ENCODE assay signal across 21 mouse cellular contexts in the genomic region with DNA sequence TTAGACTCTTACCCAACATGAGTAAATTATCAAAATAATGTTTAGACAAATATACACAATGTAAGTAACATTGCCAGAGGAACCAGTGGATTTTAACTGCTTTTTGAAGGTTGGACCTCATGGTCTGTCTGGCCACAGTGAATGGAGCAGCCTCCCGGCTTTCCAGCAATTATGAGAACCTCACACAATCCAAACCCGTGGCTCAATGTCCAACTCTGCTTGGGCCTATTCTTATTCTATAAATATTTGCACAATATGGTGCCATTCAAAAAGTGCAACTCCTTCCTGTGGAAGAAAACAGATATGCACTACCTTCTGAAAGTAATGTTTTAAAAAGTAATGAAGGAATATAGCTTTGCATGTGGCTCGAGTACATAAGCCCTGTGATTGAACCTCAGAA.
A peak's percentile ranks its signal among the peaks of the same experiment; 100 is the strongest.
DNase-seq lines count a peak whose midpoint lies in the region; ATAC-seq lines count a peak whose summit lies in the region.
"Had no signal": no experiment of that assay in that cellular context is flagged by ENCODE, and none has a peak within 500 bp of the region (broad histone marks: within the 10 kb centered on the region; RNA-seq: fewer than 3 reads in every experiment).

No protein-coding gene starts in this region.

- H3K4me1 ChIP-seq in forebrain, embryonic 13.5 days = peaks cover 95% of the 10 kb centered on the region
- peaks cover 38% of the 10 kb centered on the region for H3K4me1 ChIP-seq in forebrain, embryonic 11.5 days (replicated peaks; ENCODE audit: control insufficient read depth, insufficient read depth, low read length)
- peaks cover 83% of the 10 kb centered on the region for H3K4me1 ChIP-seq in hindbrain, embryonic 13.5 days (replicated peaks)
- H3K4me1 ChIP-seq in hindbrain, embryonic 10.5 days (replicated peaks) = peaks cover 87% of the 10 kb centered on the region
- peaks cover 81% of the 10 kb centered on the region for H3K4me1 ChIP-seq in neural tube, embryonic 13.5 days (replicated peaks)
- peaks cover 60% of the 10 kb centered on the region for H3K4me1 ChIP-seq in neural tube, embryonic 15.5 days

- no peaks in the 10 kb centered on the region for H3K9me3 ChIP-seq in forebrain, embryonic 13.5 days (replicated peaks)
- H3K9me3 ChIP-seq in forebrain, embryonic 11.5 days (ENCODE audit: control insufficient read depth, low read length) = no peaks in the 10 kb centered on the region
- H3K9me3 ChIP-seq in hindbrain, embryonic 13.5 days = no peaks in the 10 kb centered on the region
- no peaks in the 10 kb centered on the region for H3K9me3 ChIP-seq in hindbrain, embryonic 10.5 days
- no peaks in the 10 kb centered on the region for H3K9me3 ChIP-seq in neural tube, embryonic 13.5 days
- H3K9me3 ChIP-seq in neural tube, embryonic 15.5 days (replicated peaks) = no peaks in the 10 kb centered on the region
- H3K9me3 ChIP-seq: intestine, embryonic 15.5 days; liver, embryonic 13.5 days; midbrain, embryonic 15.5 days had no signal

- no peak overlapping the region for H3K4me2 ChIP-seq in forebrain, embryonic 13.5 days
- H3K4me2 ChIP-seq in forebrain, embryonic 11.5 days (ENCODE audit: low read depth, low read length, severe bottlenecking) = no peak overlapping the region
- H3K4me2 ChIP-seq in hindbrain, embryonic 13.5 days = no peak overlapping the region
- H3K4me2 ChIP-seq in neural tube, embryonic 13.5 days = no peak overlapping the region
- no peak overlapping the region for H3K4me2 ChIP-seq in neural tube, embryonic 15.5 days
- H3K4me2 ChIP-seq: heart, embryonic 11.5 days; hindbrain, embryonic 14.5 days; intestine, embryonic 15.5 days; liver, embryonic 13.5 days; lung, embryonic 14.5 days; midbrain, embryonic 15.5 days had no signal

- H3K9ac ChIP-seq in forebrain, embryonic 13.5 days = no peak overlapping the region
- H3K9ac ChIP-seq in forebrain, embryonic 11.5 days (ENCODE audit: low read length) = no peak overlapping the region
- H3K9ac ChIP-seq in hindbrain, embryonic 13.5 days = no peak overlapping the region
- no peak overlapping the region for H3K9ac ChIP-seq in neural tube, embryonic 13.5 days
- no peak overlapping the region for H3K9ac ChIP-seq in neural tube, embryonic 15.5 days (replicated peaks)
- H3K9ac ChIP-seq: hindbrain, embryonic 14.5 days; intestine, embryonic 15.5 days; liver, embryonic 13.5 days; lung, embryonic 14.5 days; midbrain, embryonic 15.5 days had no signal

- H3K27ac ChIP-seq in forebrain, embryonic 13.5 days = peak overlapping the region; percentile 99
- no peak overlapping the region for H3K27ac ChIP-seq in forebrain, embryonic 11.5 days (ENCODE audit: low read depth, low read length)
- H3K27ac ChIP-seq in hindbrain, embryonic 13.5 days = peak overlapping the region; percentile 96; the same call in 1 of the 2 replicates
- H3K27ac ChIP-seq in hindbrain, embryonic 10.5 days = no peak overlapping the region
- peak overlapping the region; percentile 96; the same call in 1 of the 2 replicates for H3K27ac ChIP-seq in neural tube, embryonic 13.5 days (replicated peaks)
- no peak overlapping the region for H3K27ac ChIP-seq in neural tube, embryonic 15.5 days (replicated peaks)
- H3K27ac ChIP-seq: liver, embryonic 13.5 days had no signal

- WGBS in forebrain, embryonic 13.5 days = 44% methylated on average over 3 of the region's 3 CpGs
- 56% methylated on average over 3 of the region's 3 CpGs for WGBS in forebrain, embryonic 11.5 days
- WGBS in hindbrain, embryonic 13.5 days = 79% methylated on average over 3 of the region's 3 CpGs
- whole genome bisulfite sequencing in hindbrain, embryonic 10.5 days = 84% methylated on average over 3 of the region's 3 CpGs
- 68% methylated on average over 3 of the region's 3 CpGs for WGBS in neural tube, embryonic 13.5 days
- 73% methylated on average over 3 of the region's 3 CpGs for WGBS in neural tube, embryonic 15.5 days

- DNase-seq in forebrain, embryonic 11.5 days (ENCODE audit: low spot score) = no peak
- DNase-seq in hindbrain, embryonic 10.5 days (ENCODE audit: low spot score) = no peak
- no peak for DNase-seq in adrenal gland, postnatal 25 days
- DNase-seq in Muller cell, postnatal 12 days (ENCODE audit: inconsistent ontology term) = no peak
- DNase-seq: cerebellum, adult 9-10 months; gastrocnemius, postnatal 14 days; heart, postnatal 14 days; kidney, adult 9 months; kidney, postnatal 14 days; liver, embryonic 13.5 days; thymus, postnatal 14 days had no signal

- ATAC-seq in forebrain, embryonic 13.5 days = no peak
- ATAC-seq in forebrain, embryonic 11.5 days (replicated peaks; ENCODE audit: low FRiP score) = no peak
- no peak for ATAC-seq in hindbrain, embryonic 13.5 days (ENCODE audit: low FRiP score)
- no peak for ATAC-seq in neural tube, embryonic 13.5 days (ENCODE audit: low read depth)
- ATAC-seq in neural tube, embryonic 15.5 days (ENCODE audit: low FRiP score) = no peak
- ATAC-seq: intestine, embryonic 15.5 days; midbrain, embryonic 15.5 days had no signal

- no peak overlapping the region for H3K4me3 ChIP-seq in forebrain, embryonic 13.5 days
- H3K4me3 ChIP-seq in forebrain, embryonic 11.5 days (ENCODE audit: low read depth, low read length) = no peak overlapping the region
- H3K4me3 ChIP-seq in hindbrain, embryonic 13.5 days = no peak overlapping the region
- H3K4me3 ChIP-seq in hindbrain, embryonic 10.5 days = no peak overlapping the region
- no peak overlapping the region for H3K4me3 ChIP-seq in neural tube, embryonic 13.5 days
- no peak overlapping the region for H3K4me3 ChIP-seq in neural tube, embryonic 15.5 days (replicated peaks)
- H3K4me3 ChIP-seq: intestine, embryonic 15.5 days; liver, embryonic 13.5 days; midbrain, embryonic 15.5 days; myocyte had no signal

- no peaks in the 10 kb centered on the region for H3K36me3 ChIP-seq in forebrain, embryonic 13.5 days (ENCODE audit: poor library complexity, severe bottlenecking)
- no peaks in the 10 kb centered on the region for H3K36me3 ChIP-seq in forebrain, embryonic 11.5 days (ENCODE audit: control insufficient read depth, insufficient read depth, low read length)
- H3K36me3 ChIP-seq in hindbrain, embryonic 13.5 days = no peaks in the 10 kb centered on the region
- no peaks in the 10 kb centered on the region for H3K36me3 ChIP-seq in hindbrain, embryonic 10.5 days
- no peaks in the 10 kb centered on the region for H3K36me3 ChIP-seq in neural tube, embryonic 13.5 days
- H3K36me3 ChIP-seq in neural tube, embryonic 15.5 days = no peaks in the 10 kb centered on the region
- H3K36me3 ChIP-seq: intestine, embryonic 15.5 days; liver, embryonic 13.5 days; midbrain, embryonic 15.5 days had no signal

- H3K27me3 ChIP-seq in forebrain, embryonic 13.5 days = no peaks in the 10 kb centered on the region
- no peaks in the 10 kb centered on the region for H3K27me3 ChIP-seq in forebrain, embryonic 11.5 days (ENCODE audit: control insufficient read depth, insufficient read depth, low read length)
- no peaks in the 10 kb centered on the region for H3K27me3 ChIP-seq in hindbrain, embryonic 13.5 days
- H3K27me3 ChIP-seq in hindbrain, embryonic 10.5 days (ENCODE audit: insufficient read depth, poor library complexity, severe bottlenecking) = no peaks in the 10 kb centered on the region
- no peaks in the 10 kb centered on the region for H3K27me3 ChIP-seq in neural tube, embryonic 13.5 days
- H3K27me3 ChIP-seq in neural tube, embryonic 15.5 days (replicated peaks) = no peaks in the 10 kb centered on the region
- H3K27me3 ChIP-seq: intestine, embryonic 15.5 days; liver, embryonic 13.5 days; midbrain, embryonic 15.5 days had no signal

Comparison
In these comparisons a context has a peak if more than half of its experiments do, and no peak if none do; other contexts are left out.
1. H3K27ac ChIP-seq: peak in forebrain, embryonic 13.5 days (single experiment), hindbrain, embryonic 13.5 days (single experiment) and neural tube, embryonic 13.5 days (single experiment); none in forebrain, embryonic 11.5 days (single experiment), hindbrain, embryonic 10.5 days (single experiment) and neural tube, embryonic 15.5 days (single experiment).